Mouse (Mus musculus): Measurements from ENCODE around the gene Efhc1. TPM values are rescaled to one million over a fixed set of nuclear protein-coding genes. Genes with fewer than 3 reads are reported as not detected.

Efhc1 gene
- 4.2 and 8.2 TPM in 2 replicates for polyA plus RNA-seq (2011; ENCODE audit: insufficient read depth, insufficient read length, low read depth, missing spikeins)

DNA sequence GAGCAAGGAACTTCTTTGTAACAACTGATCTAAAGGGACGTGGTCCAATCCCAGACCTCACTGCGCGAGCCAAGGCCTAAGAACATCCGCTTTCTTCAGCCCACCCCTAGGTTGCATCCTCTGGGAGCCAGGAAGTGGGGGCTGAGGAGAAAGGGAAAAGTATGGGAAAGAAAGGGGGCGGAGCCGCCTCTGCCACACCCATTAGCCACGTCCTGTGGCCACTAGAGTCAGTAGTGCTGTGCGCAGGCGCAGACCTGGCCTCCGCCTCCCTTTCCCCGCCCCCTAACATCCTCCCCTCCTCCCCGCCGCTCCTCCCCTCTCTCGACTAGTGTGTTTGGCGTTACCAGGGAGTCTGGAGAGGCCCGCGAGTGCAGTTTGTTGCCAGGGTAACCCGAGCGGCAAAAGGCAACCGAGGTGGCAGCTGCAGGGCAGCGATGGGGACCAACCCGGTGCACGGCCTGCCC is at the start of gene Efhc1:
Gene Efhc1 (plus strand): TSS at position 327 of the 464 bp plus-strand sequence.
- TF ChIP-seq CTCF (IDR thresholded peaks at IDR 0.05; ENCODE audit: low read depth, low read length): no peak
- peak; percentile 57 for TF ChIP-seq POLR2A (IDR thresholded peaks at IDR 0.05; ENCODE audit: insufficient read depth, low read length)
- H3K27ac ChIP-seq (ENCODE audit: insufficient read depth, low read length): no peak within 1 kb of the TSS
- H3K27me3 ChIP-seq (ENCODE audit: control insufficient read depth, insufficient read depth, low read length, poor library complexity, severe bottlenecking): no peaks in the 10 kb centered on the region

DNA sequence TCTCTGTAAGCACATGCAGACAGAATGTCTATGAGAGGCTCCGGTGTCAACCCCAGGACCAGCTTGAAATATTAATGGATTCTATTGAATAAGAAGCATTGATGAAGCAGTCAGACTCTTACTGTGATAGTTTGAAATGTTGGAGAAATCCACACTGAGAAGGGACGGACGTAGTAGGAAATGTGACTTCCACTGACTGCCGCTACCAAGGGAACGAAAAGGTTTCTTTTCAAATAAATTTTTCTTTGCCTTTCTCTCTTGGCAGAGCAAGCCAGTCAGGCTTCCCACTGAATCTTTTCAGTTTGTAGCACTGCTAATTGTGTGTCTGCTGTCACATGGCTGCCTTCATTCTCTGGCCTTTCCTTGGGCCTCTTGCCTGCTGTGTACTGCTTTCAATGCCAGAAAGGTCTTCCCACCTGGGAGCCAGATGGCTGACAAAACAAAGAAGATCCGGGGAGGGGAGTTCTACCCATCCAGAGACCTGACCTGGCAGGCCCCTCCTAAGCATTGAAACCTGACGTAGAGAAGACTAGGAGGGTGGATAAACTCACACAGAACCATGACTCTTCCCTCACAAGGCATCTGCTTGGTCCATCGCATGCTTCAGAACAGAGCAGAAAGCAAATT is 45.8 kb upstream of the Efhc1 start:
- Histone ChIP-seq H3K4me1 (ENCODE audit: control insufficient read depth, insufficient read depth, low read length) (peaks cover 10% of the 10 kb centered on the region), H3K9me3 (replicated peaks; ENCODE audit: control insufficient read depth, insufficient read depth, low read length, poor library complexity, severe bottlenecking) (no peaks in the 10 kb centered on the region), H3K36me3 (ENCODE audit: control insufficient read depth, insufficient read depth, low read length, poor library complexity, severe bottlenecking) (no peaks in the 10 kb centered on the region), H3K9ac (ENCODE audit: low read depth, poor library complexity, severe bottlenecking) (no peak overlapping the region), H3K4me3 (ENCODE audit: low read depth, low read length) (no peak overlapping the region), H3K27ac (ENCODE audit: insufficient read depth, low read length) (peak overlapping the region; percentile 86), H3K27me3 (ENCODE audit: control insufficient read depth, insufficient read depth, low read length, poor library complexity, severe bottlenecking) (no peaks in the 10 kb centered on the region)
- TF ChIP-seq CTCF (IDR thresholded peaks at IDR 0.05; ENCODE audit: low read depth, low read length) (no peak), EP300 (IDR thresholded peaks at IDR 0.05; ENCODE audit: insufficient read depth, low read depth, low read length) (peak; percentile 86), POLR2A (IDR thresholded peaks at IDR 0.05; ENCODE audit: insufficient read depth, low read length) (no peak)

More for the DNA sequence above, at the start of gene Efhc1:
- no peaks in the 10 kb centered on the region for H3K9me3 ChIP-seq (replicated peaks; ENCODE audit: control insufficient read depth, insufficient read depth, low read length, poor library complexity, severe bottlenecking)
- H3K9ac ChIP-seq (ENCODE audit: low read depth, poor library complexity, severe bottlenecking): peak within 1 kb of the TSS; percentile 29
- no peaks in the 10 kb centered on the region for H3K36me3 ChIP-seq (ENCODE audit: control insufficient read depth, insufficient read depth, low read length, poor library complexity, severe bottlenecking)
- peaks cover 1% of the 10 kb centered on the region for H3K4me1 ChIP-seq (ENCODE audit: control insufficient read depth, insufficient read depth, low read length)
- H3K4me3 ChIP-seq (ENCODE audit: low read depth, low read length): peak within 1 kb of the TSS; percentile 54

DNA sequence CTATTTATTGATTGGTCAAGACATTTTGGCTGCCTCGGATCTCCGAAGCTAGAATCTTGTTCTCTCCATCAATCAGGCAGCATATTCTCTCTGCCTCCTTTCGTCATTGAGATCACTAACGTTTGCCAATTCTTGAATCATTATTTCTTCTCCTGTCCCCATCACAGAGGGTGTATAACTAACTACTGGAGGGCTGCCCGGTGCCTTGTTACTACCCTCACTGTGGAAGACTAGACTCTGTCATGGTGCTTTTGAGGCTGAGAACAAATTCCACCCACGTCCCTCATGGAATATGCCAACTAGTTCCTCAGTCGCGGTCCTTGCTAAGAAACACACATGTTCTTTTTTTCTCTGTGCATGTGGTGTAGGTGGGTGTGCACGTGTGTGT is 45.3 kb upstream of the Efhc1 start:
- Histone ChIP-seq H3K4me3 (ENCODE audit: low read depth, low read length) (no peak overlapping the region), H3K27ac (ENCODE audit: insufficient read depth, low read length) (peak overlapping the region; percentile 86), H3K9ac (ENCODE audit: low read depth, poor library complexity, severe bottlenecking) (no peak overlapping the region), H3K36me3 (ENCODE audit: control insufficient read depth, insufficient read depth, low read length, poor library complexity, severe bottlenecking) (no peaks in the 10 kb centered on the region), H3K9me3 (replicated peaks; ENCODE audit: control insufficient read depth, insufficient read depth, low read length, poor library complexity, severe bottlenecking) (no peaks in the 10 kb centered on the region), H3K27me3 (ENCODE audit: control insufficient read depth, insufficient read depth, low read length, poor library complexity, severe bottlenecking) (no peaks in the 10 kb centered on the region), H3K4me1 (ENCODE audit: control insufficient read depth, insufficient read depth, low read length) (peaks cover 10% of the 10 kb centered on the region)
- TF ChIP-seq POLR2A (IDR thresholded peaks at IDR 0.05; ENCODE audit: insufficient read depth, low read length) (no peak), CTCF (IDR thresholded peaks at IDR 0.05; ENCODE audit: low read depth, low read length) (no peak), EP300 (IDR thresholded peaks at IDR 0.05; ENCODE audit: insufficient read depth, low read depth, low read length) (no peak)

DNA sequence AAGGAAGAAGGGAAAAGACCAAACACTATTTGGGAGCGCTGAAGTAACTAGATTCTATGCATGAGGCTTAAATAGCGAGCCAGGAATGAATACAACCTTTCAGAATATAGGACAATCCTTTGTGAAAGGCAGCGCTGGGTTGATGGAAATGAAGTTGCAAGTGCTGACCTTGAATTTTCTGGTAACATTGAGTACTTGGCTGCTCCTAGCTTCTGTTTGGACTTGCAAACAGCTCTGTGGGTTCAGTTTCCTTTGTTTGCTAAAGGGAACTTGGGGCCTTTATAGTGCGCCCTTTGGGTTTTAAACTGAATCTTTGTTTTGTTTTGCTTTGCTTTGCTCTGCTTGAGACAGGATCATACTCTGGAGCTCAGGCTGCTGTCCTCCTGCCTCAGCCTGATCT is 42.9 kb upstream of the Efhc1 start:
- peaks cover 10% of the 10 kb centered on the region for H3K4me1 ChIP-seq (ENCODE audit: control insufficient read depth, insufficient read depth, low read length)
- no peak overlapping the region for H3K9ac ChIP-seq (ENCODE audit: low read depth, poor library complexity, severe bottlenecking)
- no peaks in the 10 kb centered on the region for H3K9me3 ChIP-seq (replicated peaks; ENCODE audit: control insufficient read depth, insufficient read depth, low read length, poor library complexity, severe bottlenecking)
- H3K4me3 ChIP-seq (ENCODE audit: low read depth, low read length): no peak overlapping the region
- H3K27ac ChIP-seq (ENCODE audit: insufficient read depth, low read length): peak overlapping the region; percentile 90
- no peaks in the 10 kb centered on the region for H3K27me3 ChIP-seq (ENCODE audit: control insufficient read depth, insufficient read depth, low read length, poor library complexity, severe bottlenecking)
- no peaks in the 10 kb centered on the region for H3K36me3 ChIP-seq (ENCODE audit: control insufficient read depth, insufficient read depth, low read length, poor library complexity, severe bottlenecking)
- TF ChIP-seq EP300 (IDR thresholded peaks at IDR 0.05; ENCODE audit: insufficient read depth, low read depth, low read length) (peak; percentile 24; the same call in 1 of the 2 replicates), CTCF (IDR thresholded peaks at IDR 0.05; ENCODE audit: low read depth, low read length) (no peak)

DNA sequence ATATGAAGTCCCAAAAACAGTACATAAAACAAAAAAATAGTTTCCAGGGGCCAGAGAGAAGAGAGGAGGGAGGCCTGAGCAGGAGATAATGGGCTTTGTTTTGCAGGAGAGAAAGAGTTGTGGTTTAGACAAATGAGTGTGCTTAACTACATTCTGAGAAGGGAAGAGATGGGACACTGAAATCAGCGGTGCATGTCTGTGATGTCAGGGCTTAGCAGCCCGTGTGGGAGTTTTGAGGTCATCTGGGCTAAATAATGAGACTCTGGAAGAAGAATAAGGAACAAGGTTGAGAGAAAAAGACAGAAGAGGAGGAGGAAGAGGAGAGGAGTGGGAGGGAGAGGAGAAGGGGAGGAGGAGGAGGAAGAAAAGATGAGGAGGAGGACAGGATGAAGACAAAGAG is 39.3 kb upstream of the Efhc1 start:
- H3K4me1 ChIP-seq (ENCODE audit: control insufficient read depth, insufficient read depth, low read length): peaks cover 1% of the 10 kb centered on the region
- TF ChIP-seq POLR2A (IDR thresholded peaks at IDR 0.05; ENCODE audit: insufficient read depth, low read length) (no peak), CTCF (IDR thresholded peaks at IDR 0.05; ENCODE audit: low read depth, low read length) (no peak), EP300 (IDR thresholded peaks at IDR 0.05; ENCODE audit: insufficient read depth, low read depth, low read length) (no peak)
- 0 out of 2 replicates have a peak overlapping the region, but pooled peaks have one; percentile 29 for H3K9ac ChIP-seq (ENCODE audit: low read depth, poor library complexity, severe bottlenecking)
- H3K4me3 ChIP-seq (ENCODE audit: low read depth, low read length): no peak overlapping the region
- H3K27me3 ChIP-seq (ENCODE audit: control insufficient read depth, insufficient read depth, low read length, poor library complexity, severe bottlenecking): no peaks in the 10 kb centered on the region
- H3K9me3 ChIP-seq (replicated peaks; ENCODE audit: control insufficient read depth, insufficient read depth, low read length, poor library complexity, severe bottlenecking): no peaks in the 10 kb centered on the region
- H3K36me3 ChIP-seq (ENCODE audit: control insufficient read depth, insufficient read depth, low read length, poor library complexity, severe bottlenecking): no peaks in the 10 kb centered on the region
- H3K27ac ChIP-seq (ENCODE audit: insufficient read depth, low read length): no peak overlapping the region

DNA sequence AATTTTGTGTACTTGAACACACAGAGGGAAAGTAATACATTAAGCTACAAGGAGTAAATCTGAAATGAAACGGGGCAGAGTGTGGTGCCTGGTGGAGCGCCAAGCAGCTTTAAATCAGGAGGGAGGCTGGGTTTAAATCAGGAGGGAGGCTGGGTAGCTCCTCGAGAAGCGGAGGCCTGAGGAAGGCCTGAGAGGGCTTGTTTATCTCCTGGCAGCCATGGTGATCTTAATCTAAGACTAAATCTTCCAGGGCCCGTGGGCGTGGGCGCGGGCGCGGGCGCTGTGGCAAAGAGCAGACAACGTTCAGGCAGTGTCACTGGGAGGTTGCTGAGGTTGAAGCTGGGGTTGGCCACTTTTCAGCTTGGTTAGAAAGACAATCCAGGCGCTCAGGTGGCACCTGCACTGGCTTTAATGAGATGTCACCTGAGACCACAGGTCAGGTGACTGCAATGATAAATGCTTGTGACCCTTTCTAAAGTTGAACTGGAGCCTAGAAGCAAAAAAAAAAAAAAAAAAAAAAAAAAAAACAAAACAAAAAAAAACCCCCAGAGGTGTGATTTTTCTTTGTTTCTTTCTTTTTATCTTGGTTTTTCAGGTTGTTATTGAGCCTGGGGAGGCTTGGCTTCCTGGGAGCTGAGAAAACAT is 38.8 kb upstream of the Efhc1 start:
- Histone ChIP-seq H3K27me3 (ENCODE audit: control insufficient read depth, insufficient read depth, low read length, poor library complexity, severe bottlenecking) (no peaks in the 10 kb centered on the region), H3K9ac (ENCODE audit: low read depth, poor library complexity, severe bottlenecking) (0 out of 2 replicates have a peak overlapping the region, but pooled peaks have one; percentile 29), H3K4me3 (ENCODE audit: low read depth, low read length) (no peak overlapping the region), H3K4me1 (ENCODE audit: control insufficient read depth, insufficient read depth, low read length) (peaks cover 1% of the 10 kb centered on the region), H3K27ac (ENCODE audit: insufficient read depth, low read length) (no peak overlapping the region), H3K9me3 (replicated peaks; ENCODE audit: control insufficient read depth, insufficient read depth, low read length, poor library complexity, severe bottlenecking) (no peaks in the 10 kb centered on the region), H3K36me3 (ENCODE audit: control insufficient read depth, insufficient read depth, low read length, poor library complexity, severe bottlenecking) (no peaks in the 10 kb centered on the region)
- TF ChIP-seq EP300 (IDR thresholded peaks at IDR 0.05; ENCODE audit: insufficient read depth, low read depth, low read length): no peak
- no peak for TF ChIP-seq CTCF (IDR thresholded peaks at IDR 0.05; ENCODE audit: low read depth, low read length)
- TF ChIP-seq POLR2A (IDR thresholded peaks at IDR 0.05; ENCODE audit: insufficient read depth, low read length): no peak

All from ES-Bruce4 (cell line).